Mouse (Mus musculus): ENCODE measurements around the gene Il4ra.
A peak's percentile ranks its signal among the peaks of the same experiment; 100 is the strongest.

Gene Il4ra

DNA sequence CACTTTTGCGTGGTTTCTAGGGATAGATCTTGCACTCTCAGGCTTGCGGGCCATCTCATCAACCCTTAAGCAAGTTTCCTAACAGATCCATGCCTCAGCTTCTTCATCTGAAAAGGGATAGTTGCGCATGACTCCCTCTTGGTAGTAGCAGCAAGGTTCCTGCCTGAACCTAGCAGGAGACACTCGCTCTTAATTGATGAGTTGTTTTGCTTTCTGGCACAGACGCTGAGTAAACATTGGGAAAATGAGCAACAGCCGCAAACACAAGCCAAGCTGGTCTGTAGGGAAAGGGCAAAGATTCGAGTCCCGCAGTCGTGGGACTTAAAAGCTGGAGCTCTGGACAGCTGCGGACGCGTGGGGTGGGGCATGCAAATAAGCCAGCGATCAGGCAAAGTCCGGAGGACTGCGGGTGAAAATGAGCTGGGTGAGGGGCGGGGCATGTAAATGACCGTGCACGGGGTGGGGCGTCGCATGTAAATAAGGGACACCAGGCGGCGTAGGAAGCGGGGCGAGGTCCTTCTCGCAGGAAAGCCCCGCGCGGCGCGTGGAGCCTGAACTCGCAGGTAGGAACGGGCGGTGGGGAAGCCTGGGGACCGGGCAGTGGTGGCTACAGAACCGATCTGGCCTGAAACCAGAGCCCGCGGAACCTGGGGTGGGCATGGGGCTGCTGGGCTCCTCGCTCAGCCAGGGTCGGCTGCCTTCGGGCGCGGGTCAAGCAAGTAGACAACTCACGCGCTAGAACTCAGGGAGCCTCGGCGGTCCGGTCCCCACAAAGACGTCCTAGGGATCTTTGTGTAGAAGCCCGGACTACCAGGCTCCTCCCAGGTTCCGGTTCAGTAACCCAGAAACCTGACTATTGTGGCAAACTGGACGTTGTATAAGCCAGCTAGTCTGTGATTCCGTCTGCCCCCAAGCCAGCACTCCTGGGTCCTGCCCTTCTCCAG lies at the start of gene Il4ra:
Gene Il4ra (plus strand): TSS at position 355 of the 944 bp plus-strand sequence.
- DNase-seq (ENCODE audit: low read depth, low spot score): peak; percentile 80

DNA sequence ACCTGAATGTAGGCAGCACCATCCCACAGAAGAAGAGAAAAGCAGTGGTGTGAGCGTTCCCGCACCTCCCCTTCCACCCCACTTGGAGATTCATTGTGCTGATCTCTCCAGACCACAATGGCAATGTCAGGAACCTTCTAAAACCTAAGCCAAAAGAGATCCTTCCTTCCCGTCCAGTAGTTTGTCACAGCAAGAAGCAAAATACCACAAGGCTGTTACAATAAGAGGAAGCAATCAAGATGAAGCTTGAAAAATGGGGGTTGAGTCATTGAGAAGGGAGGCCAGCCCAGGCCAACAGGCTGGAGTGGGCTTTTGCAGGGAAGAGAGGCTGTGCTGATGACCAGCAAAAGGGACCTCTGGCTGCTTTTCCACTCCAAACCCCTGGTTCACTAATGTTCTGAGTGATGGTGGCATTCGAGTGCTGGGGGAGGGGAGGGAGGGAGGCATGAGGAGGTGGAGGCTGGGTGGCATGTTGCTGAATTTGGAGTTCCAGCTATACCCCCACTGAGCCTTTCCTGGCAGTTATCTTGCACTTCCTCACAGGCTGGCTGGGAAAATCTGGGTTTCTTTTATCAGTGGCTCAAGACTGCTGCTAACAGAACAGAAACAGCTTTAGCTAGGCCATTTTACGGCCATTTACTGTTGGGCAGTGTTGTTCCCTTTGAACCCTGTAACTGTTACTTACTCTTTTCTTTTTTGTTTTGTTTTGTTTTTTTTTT lies 48.4 kb upstream of the Il4ra start:
- DNase-seq (ENCODE audit: low read depth, low spot score): no peak

DNA sequence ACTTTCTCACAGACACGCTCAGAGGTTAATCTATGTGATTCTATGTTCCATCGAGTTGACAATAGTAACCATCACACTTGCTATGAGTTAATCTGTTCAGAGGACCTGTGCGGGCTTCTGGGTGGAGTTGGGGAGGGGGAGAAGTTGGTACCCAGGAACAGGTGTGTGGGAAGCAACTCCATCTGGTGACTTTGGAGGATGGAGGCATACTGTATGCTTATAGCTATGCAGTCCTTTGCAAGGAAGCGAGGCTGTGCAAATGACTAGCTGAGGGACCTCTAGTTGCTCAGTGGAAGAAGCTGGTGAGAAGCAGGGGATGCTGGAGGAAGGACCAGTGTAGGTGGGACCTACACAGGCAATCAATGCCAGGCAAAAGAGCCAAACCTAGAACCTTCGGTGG lies 47.3 kb upstream of the Il4ra start:
- DNase-seq (ENCODE audit: low read depth, low spot score): no peak

DNA sequence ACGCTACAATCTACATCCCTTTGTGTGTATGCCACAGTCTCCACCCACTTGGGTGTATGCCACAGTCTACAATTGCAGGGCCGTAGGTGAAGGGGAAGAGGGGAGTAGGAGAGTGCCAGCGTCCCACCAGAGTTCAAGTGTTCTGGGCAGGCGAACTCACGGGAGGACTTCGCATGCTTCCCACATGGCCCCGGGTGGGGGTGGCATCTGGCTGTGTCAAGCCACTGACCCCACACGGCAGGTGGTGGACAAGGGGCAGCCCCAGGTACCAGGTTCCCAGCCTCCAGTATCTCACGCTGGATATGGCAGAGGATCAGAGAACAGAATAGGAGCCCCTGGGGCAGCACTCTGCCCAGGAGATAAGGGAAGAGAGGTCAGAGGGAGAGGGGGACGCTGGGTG lies 46.4 kb upstream of the Il4ra start:
- DNase-seq (ENCODE audit: low read depth, low spot score): no peak

DNA sequence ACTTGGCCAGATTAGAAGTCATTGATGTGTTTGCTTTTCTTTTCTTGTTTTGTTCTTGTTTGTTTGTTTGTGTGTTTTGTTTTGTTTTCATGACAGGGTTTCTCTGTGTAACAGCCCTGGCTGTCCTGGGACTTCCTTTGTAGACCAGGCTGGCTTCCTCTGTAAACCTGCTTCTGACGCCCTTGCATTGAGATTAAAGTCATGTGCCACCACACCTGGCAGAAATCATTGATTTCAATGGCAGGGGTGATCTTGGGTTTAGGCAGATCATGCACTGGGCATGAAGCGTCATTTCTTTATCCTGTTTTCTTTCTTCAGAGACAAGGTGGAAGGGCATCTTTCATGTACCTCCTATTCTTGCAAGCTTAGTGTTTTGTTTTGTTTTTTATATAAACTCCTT lies 44.6 kb upstream of the Il4ra start:
- DNase-seq (ENCODE audit: low read depth, low spot score): no peak

DNA sequence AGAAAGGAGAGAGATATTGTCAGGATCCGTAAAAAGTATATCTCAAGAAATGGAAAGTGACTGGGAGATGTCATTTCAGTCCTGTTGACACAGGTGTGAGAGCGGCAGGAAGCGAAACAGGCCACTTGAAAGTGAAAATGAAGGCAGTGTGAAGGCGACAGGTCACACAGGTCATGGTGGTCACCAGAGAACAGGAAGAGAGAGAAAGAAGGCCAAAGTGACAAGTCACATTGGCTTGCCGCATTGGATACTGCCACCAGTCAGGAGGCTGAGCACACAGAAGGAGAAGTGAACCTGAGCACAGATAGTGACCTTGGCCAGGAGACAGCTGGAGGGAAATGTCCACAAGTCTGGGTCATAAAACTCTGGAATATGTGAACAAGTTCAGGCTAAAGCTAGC lies 40.5 kb upstream of the Il4ra start:
- DNase-seq (ENCODE audit: low read depth, low spot score): no peak

DNA sequence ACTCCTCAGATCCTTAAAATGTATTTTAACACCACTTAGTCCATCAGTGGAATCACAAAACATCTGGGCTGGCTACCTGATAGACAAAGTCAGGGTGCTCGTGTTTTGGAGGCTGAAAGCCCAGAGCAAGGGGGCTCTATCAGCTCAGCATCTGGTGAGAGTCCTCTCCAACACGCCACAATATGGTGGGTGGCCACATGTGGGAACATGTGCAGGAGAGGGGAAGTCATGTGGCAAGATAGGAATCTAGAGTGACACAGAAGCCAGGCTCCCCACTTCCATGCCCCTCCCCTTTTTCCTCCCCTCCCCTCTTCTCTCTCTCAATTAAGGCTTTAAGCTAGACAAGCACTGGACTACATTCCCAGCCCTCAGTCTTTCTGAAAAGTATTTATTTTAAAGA lies 40.1 kb upstream of the Il4ra start:
- DNase-seq (ENCODE audit: low read depth, low spot score): no peak

DNA sequence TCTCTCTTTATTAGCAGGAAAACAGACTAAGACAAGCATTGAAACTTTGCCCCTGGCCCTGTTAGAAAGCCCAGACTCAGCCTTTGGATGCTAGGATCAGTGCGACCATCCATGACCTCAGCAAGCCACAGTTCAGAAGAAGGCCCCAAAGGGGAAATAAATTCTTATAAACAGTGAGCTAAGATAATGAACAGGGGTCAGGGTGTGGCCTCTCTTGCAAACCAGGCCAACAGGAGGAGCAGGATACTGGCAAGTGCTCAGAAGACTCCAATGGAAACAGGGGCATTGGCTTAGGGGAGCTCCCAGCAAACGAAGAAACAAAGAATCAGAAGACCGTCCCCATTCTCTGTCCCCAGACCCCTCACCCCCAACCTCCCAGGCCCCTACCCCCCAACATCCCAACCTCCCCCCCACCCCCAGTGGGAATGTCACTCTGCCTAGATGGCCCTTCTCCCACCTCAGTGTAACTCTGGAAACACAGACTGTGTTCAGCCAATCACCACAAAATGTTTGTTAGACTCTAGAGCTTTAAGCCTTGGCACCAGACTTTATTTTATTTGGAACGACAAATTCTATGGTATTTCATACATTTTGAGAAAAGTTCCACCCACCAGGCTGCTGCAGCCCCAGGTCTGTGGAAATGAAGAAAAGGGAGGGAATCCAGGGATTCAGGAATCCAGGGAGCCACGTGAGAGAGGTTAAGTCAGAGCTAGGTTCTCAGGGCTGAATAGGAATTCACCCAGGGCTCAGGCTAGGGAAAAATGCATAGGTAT lies 36.7 kb upstream of the Il4ra start:
- DNase-seq (ENCODE audit: low read depth, low spot score): no peak

DNA sequence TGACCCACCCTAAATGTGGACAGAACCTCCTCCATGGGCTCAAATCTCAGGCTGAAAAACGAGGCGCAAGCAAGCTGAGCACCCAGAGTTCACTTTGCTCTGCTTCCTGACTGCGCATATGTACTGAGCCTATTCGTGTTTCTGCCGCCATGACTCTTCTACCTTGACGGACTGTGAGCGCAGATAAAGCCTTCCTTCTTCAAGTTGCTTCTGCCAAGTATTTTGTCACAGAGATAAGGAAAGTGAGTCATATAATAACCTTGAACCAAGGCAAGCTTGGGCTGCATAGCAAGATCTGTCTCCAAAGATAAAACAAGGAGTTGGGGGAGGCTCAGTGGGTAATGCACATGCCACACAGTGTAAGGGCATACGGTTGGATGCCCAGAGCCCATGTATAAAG lies 35.2 kb upstream of the Il4ra start:
- no peak for DNase-seq (ENCODE audit: low read depth, low spot score)

DNA sequence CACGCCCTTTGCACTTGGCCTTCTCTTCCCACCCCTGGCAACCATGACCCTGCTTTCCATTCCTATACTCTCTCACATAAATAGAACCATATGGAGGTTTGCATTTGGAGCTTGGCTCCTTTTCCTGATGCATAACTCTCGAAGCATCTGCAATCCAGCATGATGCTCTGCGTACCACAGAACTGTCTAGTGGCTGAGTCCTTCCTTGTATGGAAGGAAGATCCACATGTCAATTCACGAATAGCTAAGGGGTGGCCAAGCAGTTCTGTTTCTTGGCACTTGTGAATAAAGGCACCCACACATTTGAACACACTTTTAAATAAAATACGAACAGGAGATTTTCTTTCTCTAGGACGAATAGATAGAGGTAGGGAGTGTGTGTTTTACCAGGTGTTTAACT lies 34.5 kb upstream of the Il4ra start:
- DNase-seq (ENCODE audit: low read depth, low spot score): no peak

DNA sequence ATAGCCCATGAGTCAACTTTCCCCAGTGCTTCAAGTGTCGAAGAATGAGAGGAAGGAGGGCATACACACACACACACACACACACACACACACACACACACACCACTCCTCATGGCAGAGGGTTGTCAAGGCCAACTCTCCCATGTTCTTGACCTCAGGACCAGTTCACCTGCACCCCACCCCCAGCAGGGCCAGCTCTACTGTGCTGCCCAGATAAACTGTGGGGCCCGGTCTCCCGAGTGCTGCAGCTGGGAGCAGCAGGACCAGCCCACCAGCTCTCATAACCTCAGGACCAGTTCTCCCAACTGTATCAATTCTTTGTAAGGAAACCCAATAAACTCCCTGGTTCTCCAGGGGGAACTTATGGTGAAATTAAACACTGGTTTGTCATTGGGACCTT lies 32.2 kb upstream of the Il4ra start:
- DNase-seq (ENCODE audit: low read depth, low spot score): no peak

DNA sequence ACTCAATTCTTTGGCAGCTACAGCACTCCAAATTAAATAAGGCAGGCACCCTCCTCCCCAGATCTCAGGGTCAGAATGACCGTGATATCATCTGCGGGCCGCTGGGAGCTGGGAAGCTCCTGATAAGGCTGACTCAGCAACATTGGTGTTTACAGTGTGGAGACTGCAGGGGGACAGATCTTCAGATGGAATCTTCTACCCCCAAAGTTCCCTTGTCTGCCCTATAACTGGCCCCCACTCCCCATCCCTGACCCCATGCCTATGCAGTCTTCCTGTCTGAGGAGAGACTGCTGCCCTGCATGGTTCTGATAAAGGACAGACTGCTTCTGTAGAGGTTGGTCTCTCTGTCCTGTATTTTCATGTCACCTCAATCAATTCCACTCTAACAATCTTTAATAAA lies 28.9 kb upstream of the Il4ra start:
- no peak for DNase-seq (ENCODE audit: low read depth, low spot score)

DNA sequence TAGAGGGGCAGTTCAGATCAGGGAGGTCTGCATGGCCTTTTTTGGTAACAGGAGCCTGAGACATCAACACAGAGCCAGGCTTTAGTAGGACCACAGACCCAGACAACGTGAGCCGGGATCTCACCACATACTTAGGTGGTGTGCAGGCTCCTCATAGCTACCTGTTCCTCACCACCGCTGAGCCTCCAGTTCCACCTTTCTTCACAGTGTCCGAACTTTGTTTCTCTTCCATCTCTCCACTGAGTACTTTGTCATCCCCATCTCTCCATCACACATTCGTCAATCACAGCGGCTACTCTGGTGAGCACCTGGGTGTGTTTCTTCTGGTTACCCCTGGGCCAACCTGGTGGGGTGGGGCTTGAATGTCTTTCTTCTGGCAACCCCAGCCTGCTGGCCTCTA lies 24.7 kb upstream of the Il4ra start:
- no peak for DNase-seq (ENCODE audit: low read depth, low spot score)

DNA sequence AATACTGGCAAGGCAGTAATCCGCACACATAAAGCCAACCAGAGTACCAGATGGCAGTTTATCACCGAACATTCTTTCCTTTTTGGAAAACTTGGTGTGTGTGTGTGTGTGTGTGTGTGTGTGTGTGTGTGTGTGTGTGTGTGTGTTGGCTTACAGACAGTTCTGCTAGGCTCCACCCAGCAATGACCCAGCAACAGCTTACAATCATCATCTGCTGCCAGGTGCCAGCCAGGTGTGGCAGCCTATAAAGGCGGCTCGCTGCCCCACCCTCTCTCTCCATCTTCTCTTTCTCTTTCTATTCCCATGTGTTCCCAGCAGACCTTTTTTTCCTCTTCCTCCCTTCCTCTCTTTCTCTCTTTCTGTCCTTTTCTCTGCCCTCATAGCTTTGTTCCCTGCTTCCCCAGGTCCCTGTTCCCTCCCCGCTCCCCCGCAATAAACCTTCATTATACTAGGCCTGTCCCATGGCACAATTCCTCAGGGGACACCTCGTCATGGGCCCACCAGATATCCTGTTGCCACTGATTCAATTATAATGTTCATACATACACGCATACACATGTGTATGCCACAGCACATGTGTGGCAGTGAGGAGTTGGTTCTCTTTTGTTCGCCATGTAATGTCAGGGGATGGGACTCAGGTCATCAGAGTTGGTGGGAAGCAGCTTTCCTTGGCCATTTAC lies 23.9 kb upstream of the Il4ra start:
- no peak for DNase-seq (ENCODE audit: low read depth, low spot score)

DNA sequence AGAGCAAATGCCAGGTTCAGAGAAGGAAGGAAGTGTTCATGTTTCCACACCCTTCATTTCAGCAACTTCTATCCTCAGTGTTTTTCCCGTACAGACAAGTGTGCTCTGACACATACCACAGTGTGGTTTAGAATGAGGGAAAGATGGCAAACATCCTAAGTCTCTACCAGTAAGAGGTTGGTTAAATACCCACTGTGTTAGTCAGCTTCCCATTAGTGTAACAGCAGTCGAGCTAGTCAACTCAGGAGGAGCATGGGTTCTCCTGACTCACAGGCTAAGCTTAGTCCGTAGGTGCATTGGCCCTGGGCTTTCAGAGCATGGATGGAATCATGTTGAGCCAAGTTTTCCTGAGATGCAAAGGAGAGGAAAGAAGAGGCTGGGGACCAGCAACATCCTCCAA lies 12.6 kb upstream of the Il4ra start:
- peak; percentile 92 for DNase-seq (ENCODE audit: low read depth, low spot score)

DNA sequence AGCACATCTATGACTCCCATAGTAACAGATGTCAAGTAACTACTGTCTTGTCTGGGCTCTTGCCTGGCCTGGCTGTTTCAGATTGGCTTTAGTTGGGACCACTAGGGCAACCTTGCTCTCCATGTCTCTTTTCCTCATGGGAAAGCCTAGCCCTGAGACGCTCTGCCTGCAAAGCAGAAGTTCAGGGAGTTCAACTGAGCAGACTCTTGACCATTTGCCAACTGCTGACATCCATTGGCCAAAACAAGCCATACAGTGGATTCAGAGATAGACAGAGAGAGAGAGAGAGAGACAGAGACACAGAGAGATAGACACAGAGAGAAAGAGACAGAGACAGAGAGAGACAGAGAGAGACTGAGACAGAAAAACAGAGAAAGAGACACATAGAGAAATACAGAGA lies 10.9 kb upstream of the Il4ra start:
- DNase-seq (ENCODE audit: low read depth, low spot score): no peak

DNA sequence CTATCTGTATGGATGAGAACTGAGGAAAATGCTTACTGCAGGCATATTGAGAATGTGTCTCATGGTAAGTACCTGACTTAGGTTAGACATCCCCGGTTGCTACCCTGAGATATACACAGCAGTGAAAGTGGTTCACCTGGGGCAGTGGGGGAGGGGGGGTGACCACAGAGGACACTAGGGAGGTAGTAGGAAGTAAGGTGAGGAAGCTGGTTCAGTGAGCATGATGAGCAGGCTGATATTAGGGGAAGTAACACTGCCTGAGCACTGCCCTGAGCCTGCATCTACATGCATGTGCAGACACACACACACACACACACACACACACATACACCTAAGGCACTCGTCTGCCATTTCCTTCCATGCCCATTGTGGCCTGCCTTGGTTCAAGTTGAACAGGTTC lies 10.1 kb upstream of the Il4ra start:
- DNase-seq (ENCODE audit: low read depth, low spot score): no peak

DNA sequence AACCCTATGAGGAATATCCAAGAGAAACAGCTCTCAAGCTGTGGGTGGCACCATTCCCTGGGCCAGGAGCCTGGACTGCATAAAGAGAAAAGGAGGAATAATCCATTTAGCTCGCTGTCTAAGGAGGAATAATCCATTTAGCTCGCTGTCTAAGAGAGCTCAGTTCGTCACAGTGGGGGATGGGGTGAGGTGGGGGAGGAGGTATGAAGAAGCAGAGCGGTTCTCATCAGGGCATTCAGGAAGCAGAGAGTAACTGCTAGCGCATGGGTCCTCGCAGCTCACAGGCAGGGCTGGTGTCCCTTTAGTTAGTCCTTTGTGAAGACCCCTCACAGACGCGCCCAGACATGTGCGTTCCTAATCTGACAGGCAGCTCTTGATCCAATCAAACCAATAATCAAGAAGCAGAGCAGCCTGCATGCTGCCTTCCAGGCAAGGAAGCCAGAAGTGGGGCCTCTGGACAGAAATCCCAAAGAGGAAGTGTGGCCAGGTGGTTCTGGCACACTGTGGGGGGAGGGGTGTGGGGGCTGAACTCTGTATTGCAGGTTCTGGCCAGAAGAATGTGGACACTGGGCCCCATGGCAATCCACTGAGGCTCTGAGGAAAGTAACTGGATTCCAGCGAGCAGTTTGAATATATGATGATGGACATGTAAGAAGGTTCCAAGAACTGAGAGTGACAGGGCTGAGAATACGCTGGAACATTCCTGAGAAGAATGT lies 9.4 kb upstream of the Il4ra start:
- DNase-seq (ENCODE audit: low read depth, low spot score): no peak

DNA sequence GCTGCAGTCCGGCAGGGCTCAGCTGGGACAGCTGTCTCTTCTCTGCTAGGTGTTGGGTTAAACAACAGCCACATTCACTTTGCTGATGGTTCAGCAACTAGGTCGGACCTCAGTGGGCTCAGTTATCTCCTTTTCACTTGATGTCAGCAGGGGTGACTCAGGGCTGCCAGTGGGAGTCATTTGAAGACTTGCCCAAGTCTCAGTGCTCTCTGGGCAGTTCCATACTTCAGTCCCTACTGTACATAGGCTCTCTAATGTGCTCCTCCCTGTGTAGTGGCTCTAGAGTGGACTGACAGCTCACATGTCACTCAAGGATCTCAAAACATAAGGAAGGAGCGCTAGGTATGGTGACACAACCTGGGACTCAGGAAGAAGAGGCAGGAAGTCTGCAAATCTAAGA lies 8.4 kb upstream of the Il4ra start:
- no peak for DNase-seq (ENCODE audit: low read depth, low spot score)

DNA sequence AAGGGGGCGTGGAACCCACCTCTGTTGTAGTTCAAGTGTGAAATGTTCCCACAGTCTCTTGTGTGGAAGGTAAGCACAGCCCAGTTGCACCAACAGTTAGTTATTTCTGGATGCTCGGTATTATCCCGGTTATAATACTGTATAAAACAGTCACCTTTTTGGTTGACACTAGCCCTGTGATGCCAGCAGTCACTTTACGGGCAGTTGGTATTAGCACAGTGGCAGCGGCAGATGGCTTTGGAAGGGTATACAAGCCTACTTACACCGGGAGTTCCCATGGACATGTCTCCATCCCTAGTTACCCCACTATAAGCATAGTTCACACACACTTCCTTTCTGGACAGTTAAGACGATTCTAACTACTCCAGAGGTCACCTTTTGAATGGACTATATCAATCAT lies 6.6 kb upstream of the Il4ra start:
- DNase-seq (ENCODE audit: low read depth, low spot score): no peak

DNA sequence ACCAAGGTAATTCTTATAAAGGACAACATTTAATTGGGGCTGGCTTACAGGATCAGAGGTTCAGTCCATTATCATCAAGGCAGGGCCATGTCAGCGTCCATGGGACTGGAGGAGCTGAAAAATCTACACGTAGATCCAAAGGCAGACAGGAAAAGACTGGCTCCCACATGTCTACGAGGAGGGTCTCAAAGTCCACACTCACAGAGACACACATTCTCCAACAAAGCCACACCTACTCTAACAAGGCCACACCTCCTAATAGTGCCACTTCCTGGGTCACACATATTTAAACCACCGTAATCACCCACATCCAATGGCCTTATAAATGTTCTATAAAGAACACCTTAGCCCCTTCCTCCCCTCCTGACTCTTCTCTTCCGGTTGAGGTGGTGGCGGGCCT lies 5.2 kb upstream of the Il4ra start:
- no peak for DNase-seq (ENCODE audit: low read depth, low spot score)

All from 3T3-L1 (cell line).